Mouse (Mus musculus) testis, adult 2 months (tissue): ENCODE results near the gene Tmem161a.

Source experiments
- CTCF ChIP-seq: fragments of 200-500 bp; IDR thresholded peaks from 2 replicates; pipeline ENCODE4 v1.5.1; 2012; ENCODE audit warnings: low read depth, mild to moderate bottlenecking, inconsistent platforms, low read length, moderate library complexity; ENCODE audit not compliant: control insufficient read depth, insufficient read depth, insufficient replicate concordance
- POLR2A ChIP-seq: fragments of 200-500 bp; IDR thresholded peaks from 2 replicates; pipeline ENCODE4 v1.6.1; 2012; ENCODE audit warnings: low read depth, mild to moderate bottlenecking, inconsistent platforms, low read length, moderate library complexity; ENCODE audit not compliant: control insufficient read depth

DNA sequence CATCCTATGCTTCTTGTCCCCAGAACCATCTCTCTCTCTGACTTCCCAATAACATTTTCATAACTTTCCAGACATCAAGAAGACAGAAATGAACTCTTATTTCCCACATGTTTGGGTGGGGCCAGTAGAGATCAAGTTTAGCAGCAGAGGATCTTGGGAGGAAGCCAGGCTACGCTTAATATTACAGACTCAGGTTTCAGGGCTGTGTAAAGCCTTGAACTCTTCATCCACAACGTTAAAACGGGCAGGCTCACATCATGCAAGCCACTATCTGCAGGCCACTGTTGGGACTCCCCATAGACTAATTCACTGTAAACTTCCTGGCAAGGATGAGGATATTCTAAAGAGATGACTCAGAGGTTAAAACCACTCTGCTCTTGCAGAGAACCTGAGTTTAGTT lies 42.3 kb downstream of the Tmem161a start:
- no peak for TF ChIP-seq POLR2A
- TF ChIP-seq CTCF: no peak
